Mouse (Mus musculus) lung, adult 2 months (tissue): ENCODE results near the gene Nxph1.

ENCODE experiments used
- CTCF ChIP-seq: fragments of 200-500 bp; IDR thresholded peaks from 2 replicates; pipeline ENCODE4 v1.5.1; 2011; ENCODE audit warnings: mild to moderate bottlenecking, low read length, control low read depth; ENCODE audit not compliant: insufficient read depth
- POLR2A ChIP-seq: fragments of 200-500 bp; IDR thresholded peaks from 2 replicates; pipeline ENCODE4 v1.6.1; 2011; ENCODE audit warnings: low read depth, mild to moderate bottlenecking, control low read depth, low read length, borderline replicate concordance; ENCODE audit errors: extremely low read depth

DNA sequence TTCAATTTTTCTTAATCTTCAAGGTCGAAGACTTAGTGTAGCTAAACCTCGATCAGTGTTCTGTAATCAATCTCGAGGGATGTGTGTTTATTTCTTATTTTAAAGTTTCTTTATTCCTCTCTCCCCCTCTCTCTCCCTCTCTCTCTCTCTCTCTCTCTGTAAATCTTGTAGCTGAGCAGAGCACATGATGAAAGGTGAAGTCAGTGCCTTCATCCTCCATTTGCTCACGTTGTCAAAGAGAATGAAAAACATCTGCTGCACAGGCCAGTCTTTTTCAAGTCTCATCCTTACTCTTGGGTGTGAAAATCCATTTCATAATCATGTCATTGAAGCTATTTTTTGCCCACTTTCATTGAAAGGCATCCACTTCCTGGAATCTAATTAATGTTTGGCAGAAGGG lies 12.1 kb upstream of the Nxph1 start:
- TF ChIP-seq POLR2A, result no peak
- TF ChIP-seq CTCF, result no peak
